Mouse (Mus musculus): ENCODE results near the gene Col17a1. TPM values are rescaled to one million over a fixed set of nuclear protein-coding genes. Genes with fewer than 3 reads are reported as not detected.

Col17a1 gene
- total RNA-seq, 4 experiments from 2014 or later, result not detected

Other genes starting within 250 kb of the Col17a1 start
- 10 to 100 TPM; 40.6 to 54.7 (median 46.2) TPM for gene Sh3pxd2a, start 227.7 kb downstream of the Col17a1 start, total RNA-seq (2022)
- 10 to 100 TPM; 19.3 to 22.2 (median 20.0) TPM for gene Stn1, start 154.6 kb downstream of the Col17a1 start, total RNA-seq (2022)
- 10 to 100 TPM; 77.7 to 95.0 (median 87.7) TPM for gene Slk, start 112.4 kb downstream of the Col17a1 start, total RNA-seq (2022)
- 10 to 100 TPM; 66.5 to 80.7 (median 72.1) TPM for gene Sfr1, start 39.6 kb upstream of the Col17a1 start, total RNA-seq (2022)
- 100 to 1,000 TPM; 186 to 266 (median 222) TPM for gene Gsto1, start 162.9 kb upstream of the Col17a1 start, total RNA-seq (2022)
- gene Gsto2, start 173.4 kb upstream of the Col17a1 start, total RNA-seq (2022), result 1 to 10 TPM; 2.3 to 3.5 (median 2.5) TPM
- gene Cfap43, start 227.2 kb upstream of the Col17a1 start, total RNA-seq (2022), result under 1 TPM in 3 of 4 experiments, not detected in 1; 0.08 to 0.23 (median 0.22) TPM
- 10 to 100 TPM in 2 of 4 experiments, 1 to 10 TPM in 2; 8.1 to 15.4 (median 11.5) TPM for gene Itprip, start 227.2 kb upstream of the Col17a1 start, total RNA-seq (2022)
- 1 to 10 TPM; 1.2 to 2.9 (median 1.9) TPM for gene Cfap58, start 245.6 kb upstream of the Col17a1 start, total RNA-seq (2022)